Mouse (Mus musculus) ovary, adult 18-20 months (tissue): ENCODE data around the gene Sntg2.

Source experiments
- DNase-seq: peaks from one replicate; pipeline ENCODE4 v3.0.0; 2022; ENCODE audit warnings: low spot score, mixed read lengths

Sntg2 gene

DNA sequence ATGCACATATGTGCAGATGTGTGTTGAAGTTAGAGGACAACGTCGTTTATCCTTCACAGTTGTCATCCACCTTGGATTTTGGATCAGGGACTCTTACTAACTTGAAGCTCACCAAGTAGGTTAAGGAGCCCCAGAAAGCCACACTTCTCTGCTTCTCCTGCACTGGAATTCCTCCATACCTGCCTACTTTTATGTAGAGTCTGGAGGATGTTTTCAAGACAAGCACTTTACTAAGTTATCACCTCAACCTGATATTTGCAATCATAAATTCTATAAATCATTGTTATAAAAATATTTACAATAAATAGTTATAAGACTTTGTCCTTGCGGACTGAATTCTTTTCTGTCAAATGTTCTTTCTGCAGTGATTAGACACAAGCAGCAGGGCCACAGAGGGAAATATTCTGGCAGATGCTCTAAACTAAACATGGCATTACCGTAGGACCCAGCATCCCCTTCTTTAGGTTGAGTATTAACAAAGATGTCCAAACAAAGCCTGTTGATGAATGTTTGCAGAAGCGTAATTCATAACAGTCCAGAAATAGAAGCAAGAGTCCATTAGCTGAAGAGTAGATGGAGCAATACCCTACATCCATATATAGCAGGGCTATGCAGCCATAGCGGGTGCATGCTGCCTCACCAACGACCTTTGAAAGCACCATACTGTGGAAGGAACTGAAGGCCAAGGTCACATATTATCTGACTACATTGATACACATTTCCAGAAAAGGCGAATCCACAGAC is 100.8 kb downstream of the Sntg2 start:
- DNase-seq, result no peak

DNA sequence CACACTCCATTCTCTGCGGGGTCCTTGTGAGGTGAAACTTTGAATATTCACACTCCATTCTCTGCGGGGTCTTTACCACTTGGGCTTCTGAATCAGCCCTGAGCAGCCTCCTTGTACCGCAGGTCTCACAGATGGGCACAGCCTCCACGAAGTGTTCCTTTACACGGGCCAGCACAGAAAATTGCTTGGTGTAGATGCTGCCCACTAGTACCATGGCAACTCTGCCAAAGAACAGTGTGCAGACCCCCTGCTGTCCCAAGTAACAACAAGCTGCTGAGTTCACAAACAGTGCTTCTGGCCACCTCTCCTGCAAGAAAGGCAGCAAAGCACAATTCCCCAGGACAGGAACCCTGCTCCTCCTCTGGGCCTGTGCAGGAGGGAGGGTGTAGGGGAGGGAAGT is 109.0 kb downstream of the Sntg2 start:
- no peak for DNase-seq

DNA sequence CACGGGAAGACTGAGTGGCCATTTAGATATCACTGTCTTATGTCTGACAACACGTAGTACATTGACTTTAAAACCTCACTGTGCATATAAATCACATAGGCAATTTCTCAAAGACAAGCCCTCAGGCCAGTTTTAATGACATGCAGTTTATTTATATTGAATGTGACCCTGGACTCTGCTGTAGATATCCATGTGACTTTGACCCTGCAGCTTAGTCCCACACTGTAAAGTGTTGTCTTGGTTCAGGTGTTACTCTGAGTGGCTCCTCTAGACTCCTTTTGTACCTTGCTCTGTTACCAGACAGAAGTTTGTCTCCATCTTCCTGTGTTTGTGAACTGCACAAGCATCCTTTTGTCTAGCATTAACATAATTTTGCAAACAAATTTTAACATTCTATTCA is 112.0 kb downstream of the Sntg2 start:
- no peak for DNase-seq

DNA sequence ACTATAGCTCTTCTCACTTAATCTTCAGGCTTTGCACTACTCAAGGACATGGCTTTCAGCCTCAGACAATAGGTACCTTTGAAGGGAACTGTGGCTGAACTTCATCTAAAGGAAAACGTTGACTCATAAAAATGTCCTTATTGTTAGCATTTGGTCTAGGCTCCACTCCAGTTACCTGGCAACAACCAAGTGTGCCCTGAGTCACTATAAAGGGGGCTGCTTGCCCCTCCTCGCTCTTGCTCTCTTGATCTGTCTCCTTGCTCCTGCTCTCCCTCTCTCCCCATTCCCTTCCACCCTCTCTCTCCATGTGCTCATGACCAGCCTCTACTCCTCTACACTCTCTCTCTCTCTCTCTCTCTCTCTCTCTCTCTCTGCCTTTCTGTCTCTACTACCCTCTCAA is 114.5 kb downstream of the Sntg2 start:
- DNase-seq, result no peak

DNA sequence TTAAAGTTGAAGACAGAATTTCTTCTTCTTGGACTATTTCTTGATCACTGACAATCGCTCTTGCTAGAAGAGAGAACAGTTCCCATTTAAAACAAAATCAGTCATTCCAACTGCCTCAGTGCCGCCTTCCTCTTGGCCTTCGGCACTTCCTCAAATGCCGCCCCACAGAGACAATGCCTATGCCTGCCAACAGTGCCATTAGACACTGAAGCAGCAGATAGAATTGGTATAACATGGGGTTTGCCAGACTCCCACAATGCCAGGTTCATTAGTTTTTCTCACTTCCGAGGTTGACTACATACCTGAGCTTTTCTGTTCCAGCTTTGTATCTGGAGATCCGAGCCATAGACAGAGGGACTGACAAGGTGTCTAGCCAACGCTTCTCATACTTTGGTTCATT is 115.5 kb downstream of the Sntg2 start:
- no peak for DNase-seq

DNA sequence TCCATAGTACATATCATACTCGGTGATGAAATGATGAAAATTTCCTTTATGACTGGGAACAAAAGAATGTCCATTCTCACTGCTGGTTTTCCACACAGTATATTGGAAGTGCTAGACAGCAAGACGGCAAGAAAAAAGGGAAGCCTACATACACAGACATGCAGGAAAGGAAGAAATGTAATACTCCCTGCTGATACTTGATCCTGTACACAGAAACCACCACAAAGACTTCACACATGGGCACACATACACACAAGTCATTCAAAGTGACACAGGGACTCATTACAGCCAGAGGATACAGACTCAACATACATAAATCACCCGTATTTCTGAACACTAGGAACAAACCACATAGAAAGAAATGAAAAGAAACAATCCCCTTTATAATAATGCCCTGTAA is 117.0 kb downstream of the Sntg2 start:
- no peak for DNase-seq

DNA sequence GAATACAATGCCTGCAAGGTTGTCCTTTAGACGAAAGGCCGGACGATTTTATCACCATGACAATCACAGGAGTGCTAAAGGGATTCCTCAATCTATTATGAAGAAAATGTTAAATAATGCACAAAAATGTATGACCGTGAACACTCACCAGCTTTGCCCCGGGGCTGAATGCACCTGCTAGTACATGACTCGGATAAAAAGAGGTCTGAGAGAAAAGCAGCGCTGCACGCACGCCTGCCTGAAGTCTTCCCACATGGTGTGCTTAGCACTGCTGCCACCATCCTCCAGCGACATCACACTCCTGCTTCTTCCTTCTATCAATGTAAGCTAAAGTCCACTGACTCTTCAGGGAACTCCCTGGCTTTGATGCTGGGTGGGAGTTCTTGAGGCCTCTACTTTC is 118.6 kb downstream of the Sntg2 start:
- DNase-seq, result no peak

DNA sequence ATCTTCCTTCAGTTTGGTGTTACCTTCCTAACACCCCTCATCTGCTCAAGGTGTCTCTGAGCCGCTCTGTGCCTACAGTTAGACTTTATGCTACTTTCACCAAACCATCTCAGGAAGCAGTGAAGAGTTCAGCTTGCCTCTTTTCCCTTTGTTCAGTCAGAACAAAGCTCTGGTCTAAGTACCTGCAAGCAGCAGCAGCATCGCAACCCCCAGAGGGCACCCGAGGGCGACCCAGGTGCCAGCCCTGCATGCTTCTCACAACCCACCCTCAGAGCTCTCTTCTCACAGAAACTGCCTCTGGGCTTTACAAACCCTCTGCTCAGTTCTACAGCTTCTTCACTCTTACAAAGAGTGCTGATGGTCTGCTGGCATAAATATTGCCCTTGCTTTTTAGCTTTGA is 120.8 kb downstream of the Sntg2 start:
- no peak for DNase-seq

DNA sequence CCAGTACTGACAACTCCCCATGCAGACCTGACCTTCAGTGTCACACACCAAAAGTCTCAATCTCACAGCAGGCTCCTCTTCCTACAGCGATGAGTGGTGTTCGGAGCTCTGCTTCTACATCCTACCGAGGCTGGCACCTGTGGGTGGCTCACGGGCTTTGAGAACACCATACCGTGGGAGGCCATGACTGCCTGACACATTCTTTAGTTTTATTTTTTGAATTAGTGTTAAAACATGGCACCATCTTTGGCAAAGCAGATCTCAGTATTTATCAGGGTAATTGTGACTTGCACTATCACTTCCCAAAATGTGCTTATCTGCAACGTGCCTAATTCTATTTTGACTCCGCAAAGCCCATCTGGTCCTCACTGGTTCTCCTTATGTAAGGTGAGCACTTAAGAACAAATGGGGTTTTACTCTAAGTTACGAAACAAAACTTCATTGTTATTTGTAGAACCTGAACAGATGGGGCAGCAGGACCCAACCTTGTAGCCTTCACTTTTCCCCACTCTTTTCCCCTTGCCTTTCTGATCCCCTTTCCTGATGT is 121.8 kb downstream of the Sntg2 start:
- no peak for DNase-seq

DNA sequence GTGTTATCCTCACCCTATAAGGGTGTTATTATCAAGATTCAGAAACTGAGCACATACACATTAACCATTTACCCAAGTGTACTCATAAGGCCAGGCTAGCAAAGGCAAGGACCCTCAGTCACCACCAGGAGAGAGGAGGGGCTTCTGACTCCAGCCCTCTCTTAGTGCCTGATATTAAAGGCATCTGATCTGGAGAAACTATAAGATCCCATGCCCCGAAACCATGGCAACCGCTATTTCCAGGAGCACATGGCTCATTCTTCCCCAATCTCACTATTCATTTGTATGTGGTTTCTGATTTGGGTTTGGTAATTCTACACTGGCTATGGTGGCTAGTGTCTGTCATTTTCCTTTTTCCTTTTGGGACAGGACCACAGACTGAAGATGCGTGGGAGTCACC is 124.1 kb downstream of the Sntg2 start:
- DNase-seq, result no peak

DNA sequence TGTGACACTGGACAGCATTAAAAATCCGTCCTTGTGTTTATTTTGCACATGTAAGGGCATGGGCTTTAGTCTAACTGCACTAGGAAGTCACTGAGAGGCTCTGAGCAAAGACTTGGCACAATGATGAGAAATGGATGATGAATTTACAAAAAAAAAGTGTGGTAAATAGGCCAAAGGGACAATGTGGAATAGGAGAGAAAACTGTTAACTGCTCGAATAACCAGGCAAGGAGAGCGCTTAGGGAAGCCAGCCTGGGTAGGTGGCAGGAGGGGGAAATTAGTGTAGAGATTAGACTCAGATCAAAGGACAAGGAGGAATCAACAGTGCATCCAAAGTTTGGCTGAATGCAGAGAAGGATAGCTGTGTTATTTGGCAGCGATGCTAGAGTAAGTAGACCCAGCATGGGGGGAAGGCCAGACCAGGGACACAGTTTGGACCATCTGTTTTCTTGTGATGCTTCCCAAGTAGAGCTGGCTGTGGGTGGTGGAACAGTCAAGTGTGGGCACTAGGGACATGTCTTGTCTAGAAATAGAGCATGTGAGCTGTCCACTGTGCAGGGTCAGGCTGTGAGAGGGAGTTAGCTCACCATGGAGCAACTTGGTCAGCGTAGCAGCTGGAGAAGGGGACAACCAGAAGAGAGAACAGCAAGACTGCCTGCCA is 126.8 kb downstream of the Sntg2 start:
- no peak for DNase-seq

DNA sequence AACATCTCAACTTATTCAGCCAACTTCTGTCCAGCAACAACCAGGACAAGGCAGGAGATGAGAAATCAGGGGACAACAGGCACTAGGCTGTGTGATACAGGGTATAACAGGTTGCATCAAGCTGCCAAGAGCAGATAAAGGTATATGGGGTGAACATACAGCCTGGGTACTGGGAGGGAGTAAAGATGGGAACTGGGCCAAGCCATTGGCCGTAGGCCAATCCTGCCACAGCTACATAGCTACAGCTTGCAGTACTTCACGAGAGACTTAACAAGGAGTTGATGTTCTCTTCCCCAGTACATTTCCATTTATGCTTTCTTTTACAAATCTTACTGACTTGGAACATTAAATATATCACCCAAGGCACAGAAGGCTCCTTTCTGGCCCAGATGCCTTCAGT is 129.0 kb downstream of the Sntg2 start:
- DNase-seq, result no peak

DNA sequence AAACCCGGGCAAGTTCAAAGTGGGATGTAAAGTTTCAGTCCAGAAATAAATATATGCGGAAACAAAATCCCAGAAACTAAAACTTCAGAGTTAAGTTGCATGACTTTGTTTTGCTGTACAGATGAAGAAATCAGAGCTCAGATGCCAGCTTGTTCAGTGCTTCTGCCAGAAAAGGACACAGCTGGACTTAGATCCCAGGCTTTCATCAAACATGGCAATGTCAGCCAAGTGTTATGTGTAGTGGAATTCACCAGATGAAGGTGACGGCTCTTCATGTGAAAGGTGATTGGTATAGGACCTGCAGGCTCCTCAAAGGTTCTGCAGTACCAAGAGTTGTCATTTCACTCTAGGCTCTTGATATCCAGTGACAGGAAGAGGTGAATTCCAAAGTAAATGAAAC is 132.3 kb downstream of the Sntg2 start:
- no peak for DNase-seq

DNA sequence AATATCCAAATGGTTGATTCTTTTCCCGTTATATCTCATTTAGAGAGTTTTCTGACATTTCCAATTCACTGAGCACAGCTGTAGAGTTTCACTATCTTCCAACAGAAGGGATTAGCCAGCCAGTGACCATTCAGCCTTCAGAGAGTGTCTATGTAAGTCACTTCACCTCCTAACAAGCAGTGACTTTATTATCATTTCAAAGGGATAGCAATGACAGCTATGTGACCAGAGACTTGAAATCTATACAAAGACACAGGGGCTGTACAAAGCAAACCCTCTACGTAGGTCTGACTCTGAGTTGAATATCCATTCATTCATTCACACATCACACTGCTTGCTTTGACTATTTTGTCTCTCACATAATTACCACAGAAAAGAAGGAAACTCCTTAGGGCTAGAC is 138.2 kb downstream of the Sntg2 start:
- no peak for DNase-seq

DNA sequence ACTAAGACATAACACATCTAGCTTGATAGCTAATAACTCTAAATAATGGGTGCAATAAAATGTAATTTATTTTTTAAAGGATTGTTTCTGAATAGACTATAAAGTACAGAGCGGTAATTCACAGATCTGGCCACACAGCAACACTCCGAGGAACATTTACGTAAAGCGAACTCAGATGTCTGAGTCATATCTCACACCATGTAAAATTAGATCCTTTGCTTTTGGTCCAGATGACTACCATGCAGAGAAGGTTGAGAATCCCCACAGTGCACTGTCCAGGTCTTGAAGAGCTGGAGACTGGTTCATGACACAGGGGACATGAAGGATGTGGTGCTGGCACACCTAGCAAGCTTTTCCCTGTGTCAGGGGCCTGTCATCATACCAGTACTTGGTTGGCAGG is 145.2 kb downstream of the Sntg2 start:
- DNase-seq, result no peak

DNA sequence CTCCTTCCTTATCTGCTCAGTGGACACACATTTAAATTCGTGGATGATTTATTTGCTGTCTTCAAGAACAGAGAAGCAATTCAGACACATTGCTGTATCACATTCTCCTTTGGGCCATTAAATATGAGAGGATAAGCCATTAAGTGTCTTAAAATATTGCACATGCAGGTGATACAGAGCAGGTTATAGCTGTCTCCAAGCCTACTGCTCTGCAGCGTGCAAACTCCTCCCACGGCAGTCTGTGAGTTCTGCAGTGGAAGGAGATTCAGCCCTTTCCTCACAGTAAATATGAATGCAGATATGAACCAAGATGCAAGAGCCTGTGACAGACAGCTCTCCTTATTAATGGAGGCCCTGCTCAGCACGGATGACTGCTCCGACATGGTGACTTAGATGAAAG is 146.9 kb downstream of the Sntg2 start:
- DNase-seq, result no peak

DNA sequence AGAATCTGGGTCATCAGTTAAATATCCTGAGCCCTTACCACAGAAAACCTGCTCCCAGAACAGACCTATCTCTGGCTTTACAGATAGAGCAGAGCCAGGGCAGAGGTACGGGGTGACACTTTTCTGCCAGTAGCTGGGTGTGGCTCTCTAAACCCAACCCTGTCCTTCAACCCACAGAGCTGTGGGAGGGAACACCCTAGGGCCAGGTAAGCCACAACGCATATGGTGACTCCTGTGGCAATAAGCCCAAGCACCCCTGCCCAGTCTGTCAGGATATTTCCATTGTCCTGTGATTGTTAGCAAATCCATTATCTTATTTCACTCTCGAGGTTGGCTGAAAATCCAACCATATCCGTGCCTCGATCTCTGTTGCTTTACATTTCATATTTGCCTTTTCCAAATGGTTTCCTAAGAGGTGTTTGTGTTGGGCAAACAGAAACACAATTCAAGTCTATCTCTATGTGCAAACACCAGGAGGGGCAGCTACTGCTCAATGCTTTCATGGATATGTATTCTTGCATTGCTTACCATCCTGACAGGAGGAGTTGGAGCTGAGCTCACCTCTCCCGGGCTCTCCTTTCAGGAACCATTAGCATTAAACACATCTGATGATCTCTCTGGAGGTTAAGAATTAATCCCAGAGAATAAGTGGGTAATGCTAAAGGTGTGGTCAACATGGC is 156.3 kb downstream of the Sntg2 start:
- no peak for DNase-seq

DNA sequence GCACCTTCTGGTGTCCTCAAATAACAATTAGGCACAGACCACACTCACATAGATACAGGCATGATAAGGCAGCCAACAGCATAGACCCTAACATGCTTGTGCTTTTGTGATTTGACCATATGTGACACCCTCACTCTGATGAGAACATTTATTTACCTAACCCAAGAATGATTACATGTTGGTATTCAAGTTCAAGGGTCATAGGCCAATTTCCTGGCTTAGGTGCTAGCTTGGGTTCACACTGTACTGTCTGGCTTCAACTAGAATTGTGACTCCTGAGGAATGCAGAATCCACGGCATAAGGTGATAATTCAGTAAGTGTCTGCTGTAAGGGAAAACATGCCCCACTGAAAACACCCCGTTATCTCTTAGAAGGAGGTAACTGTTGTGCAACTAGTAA is 158.4 kb downstream of the Sntg2 start:
- no peak for DNase-seq

DNA sequence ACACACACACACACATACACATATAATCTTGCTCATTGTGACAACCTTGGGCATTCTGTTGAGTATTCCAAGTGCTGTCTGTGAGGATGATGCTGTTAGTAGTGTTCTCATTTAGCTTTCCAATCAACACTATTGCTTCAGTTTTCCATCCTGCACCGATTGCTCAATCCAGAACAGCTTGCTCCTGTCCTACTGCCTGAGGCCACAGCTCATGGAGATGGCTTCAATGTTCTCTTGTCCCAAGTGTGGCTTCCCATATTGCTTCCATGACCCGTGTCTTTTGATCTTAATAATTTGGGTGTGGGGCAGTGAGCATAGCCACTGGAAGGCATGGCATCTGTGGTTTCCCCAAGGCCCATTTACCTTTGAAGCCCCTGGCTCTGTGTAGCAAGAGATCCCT is 162.8 kb downstream of the Sntg2 start:
- DNase-seq, result no peak

DNA sequence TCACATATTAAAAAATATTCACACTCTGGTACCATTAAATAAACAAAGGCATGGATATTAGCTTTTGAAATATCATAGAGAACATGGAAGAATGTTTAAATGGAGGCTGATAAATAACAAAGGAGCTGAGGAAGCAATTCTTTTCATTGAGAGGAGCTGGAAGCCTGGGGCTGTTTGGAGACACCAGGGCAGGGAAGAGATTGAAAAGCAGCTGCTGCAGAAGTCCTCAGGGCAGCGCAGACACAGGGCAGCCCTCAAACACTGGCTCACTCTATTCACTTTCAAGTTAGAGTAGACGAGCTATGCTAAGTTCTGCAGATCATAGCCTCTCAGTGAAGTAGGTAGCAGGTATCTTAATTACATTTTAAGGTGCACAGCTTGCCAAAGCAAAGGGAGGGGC is 164.6 kb downstream of the Sntg2 start:
- DNase-seq, result no peak

DNA sequence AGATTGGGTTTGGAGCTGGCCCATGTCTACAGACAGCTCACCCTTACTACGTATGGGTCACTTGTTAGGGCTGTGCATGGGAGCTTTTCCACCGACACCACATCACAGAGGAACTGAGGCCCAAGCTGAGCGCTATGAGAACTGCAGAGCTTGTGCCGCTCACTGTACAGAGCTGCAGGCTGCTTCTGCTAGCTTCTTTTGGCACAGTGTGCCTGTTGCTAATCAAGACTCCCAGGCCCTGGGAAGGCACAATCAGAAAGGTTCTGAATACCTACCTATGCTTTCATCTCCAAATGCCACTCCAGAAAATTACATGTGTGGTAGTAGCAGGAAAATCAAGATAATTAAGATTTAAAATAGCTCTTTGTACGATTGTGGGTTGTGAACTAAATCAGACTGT is 165.1 kb downstream of the Sntg2 start:
- no peak for DNase-seq

DNA sequence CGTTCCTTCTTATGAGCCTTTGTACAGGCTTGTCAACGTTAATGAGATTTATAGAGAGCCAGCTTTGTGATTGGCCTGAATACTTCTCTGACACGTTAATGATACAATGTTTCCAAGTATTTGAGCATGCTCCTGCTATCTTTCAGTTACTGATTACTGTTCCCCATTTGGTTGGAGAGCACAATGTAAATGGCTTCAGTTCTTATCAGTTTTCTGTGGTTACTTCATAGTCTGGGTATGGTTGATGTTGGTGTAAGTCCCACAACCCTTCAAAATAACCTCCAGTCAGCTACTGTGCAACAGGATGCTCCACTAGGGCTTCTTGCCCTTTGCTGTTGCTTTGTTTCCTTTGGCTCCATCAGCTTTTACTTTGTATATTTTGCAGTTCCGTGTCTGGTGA is 168.7 kb downstream of the Sntg2 start:
- no peak for DNase-seq

DNA sequence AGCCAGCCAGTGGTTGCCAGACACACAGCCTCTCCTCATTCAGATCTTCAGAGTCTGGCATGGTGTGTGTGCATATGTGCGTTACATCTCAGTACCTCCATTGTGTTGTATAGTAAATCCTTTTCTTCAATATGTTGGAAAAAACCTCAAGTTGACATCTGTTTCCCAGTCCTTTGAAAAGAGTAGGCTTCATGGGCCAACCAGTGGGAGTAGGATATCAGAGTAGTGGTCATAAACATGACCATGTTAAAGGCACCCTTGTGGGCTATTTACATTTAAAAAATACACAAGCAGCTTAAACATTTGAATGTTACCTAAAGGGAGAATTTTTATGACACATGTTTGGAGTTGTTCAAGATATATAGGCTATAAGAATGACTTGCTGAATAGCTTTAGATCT is 170.4 kb downstream of the Sntg2 start:
- no peak for DNase-seq
